13 mouse cellular contexts compared by ENCODE assay signal in the genomic region with DNA sequence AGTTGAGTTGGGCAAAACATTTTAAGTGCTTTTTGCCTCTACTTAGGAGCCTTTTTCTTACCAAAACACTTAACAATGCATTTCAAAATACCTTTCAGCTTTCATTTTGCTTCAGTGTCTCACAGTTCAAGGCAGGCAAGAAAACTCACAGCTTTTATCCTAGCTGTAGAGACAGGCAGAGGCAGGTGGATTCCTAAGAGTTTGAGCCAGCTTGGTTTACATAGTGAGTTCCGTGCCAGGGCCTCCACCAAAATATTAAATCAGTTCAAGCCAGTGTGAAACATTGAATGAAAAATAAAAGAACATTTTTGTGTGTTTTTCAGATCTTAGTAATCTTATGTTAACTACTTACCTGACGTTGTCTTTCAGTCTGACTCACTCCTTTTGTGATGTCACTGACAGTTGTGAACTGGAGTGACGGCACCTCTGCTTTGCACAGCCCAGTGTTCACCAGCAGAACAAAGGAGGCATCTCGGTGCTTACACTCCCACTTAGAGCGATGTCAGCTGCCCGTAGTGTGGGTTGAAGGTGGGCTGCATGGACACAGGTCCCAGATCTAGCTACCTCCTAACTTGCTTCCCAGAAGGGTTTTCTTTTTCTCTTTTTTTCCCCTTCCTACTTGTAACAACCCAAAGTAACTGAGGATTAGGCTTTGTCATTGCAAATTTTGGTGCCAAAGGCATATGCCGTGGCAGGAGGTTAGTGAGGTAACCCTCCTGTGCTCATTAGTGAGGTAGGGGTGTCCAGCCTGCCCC.
"Had no signal": no experiment of that assay in that cellular context is flagged by ENCODE, and none has a peak within 500 bp of the region (broad histone marks: within the 10 kb centered on the region; RNA-seq: fewer than 3 reads in every experiment).

No protein-coding gene starts in this region.

- ATAC-seq: hindbrain, postnatal 0 days; intestine, embryonic 15.5 days; midbrain, embryonic 16.5 days had no signal

- H3K27ac ChIP-seq: hindbrain, postnatal 0 days; intestine, embryonic 15.5 days; limb, embryonic 13.5 days; liver, embryonic 15.5 days; lung, embryonic 15.5 days; midbrain, embryonic 10.5 days; neural tube, embryonic 13.5 days had no signal

- H3K4me3 ChIP-seq: intestine, embryonic 15.5 days; limb, embryonic 13.5 days; liver, embryonic 15.5 days; lung, embryonic 15.5 days; midbrain, embryonic 10.5 days; neural tube, embryonic 13.5 days had no signal

- H3K27me3 ChIP-seq: intestine, embryonic 15.5 days; limb, embryonic 13.5 days; liver, embryonic 15.5 days; lung, embryonic 15.5 days; neural tube, embryonic 13.5 days had no signal

- DNase-seq: kidney, postnatal 25 days; left cerebral cortex, postnatal 4 days; retina, postnatal 1 day; right cerebral cortex, postnatal 4 days; spleen, adult 18-20 months had no signal

- H3K4me2 ChIP-seq: intestine, embryonic 15.5 days; limb, embryonic 13.5 days; liver, embryonic 15.5 days; lung, embryonic 15.5 days; neural tube, embryonic 13.5 days had no signal

- H3K9me3 ChIP-seq: intestine, embryonic 15.5 days; limb, embryonic 13.5 days; liver, embryonic 15.5 days; lung, embryonic 15.5 days; midbrain, embryonic 10.5 days; neural tube, embryonic 13.5 days had no signal

- H3K9ac ChIP-seq: intestine, embryonic 15.5 days; limb, embryonic 13.5 days; liver, embryonic 15.5 days; lung, embryonic 15.5 days; neural tube, embryonic 13.5 days had no signal

- H3K4me1 ChIP-seq: intestine, embryonic 15.5 days; limb, embryonic 13.5 days; lung, embryonic 15.5 days; neural tube, embryonic 13.5 days had no signal
